Mouse (Mus musculus) left cerebral cortex, adult 8-10 months (tissue): ENCODE results near the gene Lsm4. TPM values are rescaled to one million over a fixed set of nuclear protein-coding genes. Genes with fewer than 3 reads are reported as not detected.

Source experiments
- DNase-seq, 2 experiments: peaks; one replicate each; pipeline ENCODE4 v3.0.0; 2022; ENCODE audit warnings: low spot score in 2 of 2
- total RNA-seq, 4 experiments: library from RNA; stranded (reverse); gene quantifications; 2 replicates each; pipeline ENCODE4 v1.2.4; 2022

Lsm4 gene
- total RNA-seq, 4 experiments from 2014 or later: 61.5 to 65.0 (median 63.0) TPM

DNA sequence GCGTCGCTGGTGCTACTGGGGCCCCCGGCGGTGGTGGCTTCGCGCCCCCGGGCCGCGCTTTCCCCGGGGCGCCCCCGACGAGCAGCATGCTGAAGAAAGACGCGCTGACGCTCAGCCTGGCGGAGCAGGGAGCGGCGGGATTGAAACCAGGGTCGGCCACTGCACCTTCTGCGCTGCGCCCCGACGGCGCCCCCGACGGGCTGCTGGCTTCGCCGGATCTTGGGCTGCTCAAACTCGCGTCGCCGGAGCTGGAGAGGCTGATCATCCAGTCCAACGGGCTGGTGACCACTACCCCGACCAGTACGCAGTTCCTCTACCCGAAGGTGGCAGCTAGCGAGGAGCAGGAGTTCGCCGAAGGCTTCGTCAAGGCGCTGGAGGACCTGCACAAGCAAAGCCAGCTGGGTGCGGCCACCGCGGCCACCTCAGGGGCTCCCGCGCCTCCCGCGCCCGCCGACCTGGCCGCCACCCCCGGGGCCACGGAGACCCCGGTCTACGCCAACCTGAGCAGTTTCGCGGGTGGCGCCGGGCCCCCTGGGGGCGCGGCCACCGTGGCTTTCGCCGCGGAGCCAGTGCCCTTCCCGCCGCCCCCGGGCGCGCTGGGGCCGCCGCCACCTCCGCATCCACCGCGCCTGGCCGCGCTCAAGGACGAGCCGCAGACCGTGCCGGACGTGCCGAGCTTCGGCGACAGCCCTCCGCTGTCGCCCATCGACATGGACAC is 26.2 kb downstream of the Lsm4 start:
- peak in 1 of 2 experiments; percentile 57 for DNase-seq

DNA sequence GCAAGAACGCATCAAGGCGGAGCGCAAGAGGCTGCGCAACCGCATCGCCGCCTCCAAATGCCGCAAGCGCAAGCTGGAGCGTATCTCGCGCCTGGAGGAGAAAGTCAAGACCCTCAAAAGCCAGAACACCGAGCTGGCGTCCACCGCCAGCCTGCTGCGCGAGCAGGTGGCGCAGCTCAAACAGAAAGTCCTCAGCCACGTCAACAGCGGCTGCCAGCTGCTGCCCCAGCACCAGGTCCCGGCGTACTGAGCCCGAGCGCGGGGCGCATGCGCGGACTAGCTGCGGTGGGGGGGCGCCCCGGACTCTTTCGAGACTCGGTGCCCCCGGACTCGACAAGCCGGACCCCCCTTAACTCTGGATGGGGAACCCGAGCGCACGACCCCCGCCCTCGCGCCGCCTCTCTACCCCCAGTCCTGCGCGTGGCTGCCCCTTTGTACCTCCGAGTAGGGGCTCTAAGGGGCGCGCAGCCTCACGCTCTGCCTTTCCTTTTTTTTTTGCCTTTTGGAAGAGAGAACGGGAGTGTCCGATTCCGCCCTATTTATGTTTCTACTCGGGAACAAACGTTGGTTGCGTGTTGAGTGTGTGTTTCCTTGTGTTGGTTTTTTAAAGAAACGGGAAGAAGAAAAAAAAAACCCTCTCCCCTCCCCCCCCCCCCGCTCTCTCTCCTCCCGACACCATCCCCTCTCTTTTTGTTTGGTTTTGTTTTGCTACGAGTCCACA is 26.9 kb downstream of the Lsm4 start:
- DNase-seq: peak; percentile 80

DNA sequence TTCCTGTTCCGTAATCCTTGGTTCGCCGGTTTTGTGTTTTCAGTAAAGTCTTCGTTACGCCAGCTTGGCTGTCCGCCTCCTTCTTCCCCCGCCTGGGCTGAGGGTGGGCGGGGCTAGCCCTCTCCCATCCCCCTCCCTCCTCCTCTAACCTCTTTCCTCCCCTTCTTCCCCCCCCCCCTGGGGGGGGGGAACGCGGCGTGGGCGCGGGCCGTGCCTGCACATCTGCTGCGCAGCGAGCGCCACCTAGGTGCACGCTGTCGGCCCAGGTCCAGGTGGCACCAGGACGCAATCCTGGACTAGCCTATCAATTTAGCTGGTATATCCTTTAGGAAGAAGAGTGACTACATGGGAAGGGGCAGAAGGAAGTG is 27.5 kb downstream of the Lsm4 start:
- DNase-seq: peak; percentile 74 to 89

DNA sequence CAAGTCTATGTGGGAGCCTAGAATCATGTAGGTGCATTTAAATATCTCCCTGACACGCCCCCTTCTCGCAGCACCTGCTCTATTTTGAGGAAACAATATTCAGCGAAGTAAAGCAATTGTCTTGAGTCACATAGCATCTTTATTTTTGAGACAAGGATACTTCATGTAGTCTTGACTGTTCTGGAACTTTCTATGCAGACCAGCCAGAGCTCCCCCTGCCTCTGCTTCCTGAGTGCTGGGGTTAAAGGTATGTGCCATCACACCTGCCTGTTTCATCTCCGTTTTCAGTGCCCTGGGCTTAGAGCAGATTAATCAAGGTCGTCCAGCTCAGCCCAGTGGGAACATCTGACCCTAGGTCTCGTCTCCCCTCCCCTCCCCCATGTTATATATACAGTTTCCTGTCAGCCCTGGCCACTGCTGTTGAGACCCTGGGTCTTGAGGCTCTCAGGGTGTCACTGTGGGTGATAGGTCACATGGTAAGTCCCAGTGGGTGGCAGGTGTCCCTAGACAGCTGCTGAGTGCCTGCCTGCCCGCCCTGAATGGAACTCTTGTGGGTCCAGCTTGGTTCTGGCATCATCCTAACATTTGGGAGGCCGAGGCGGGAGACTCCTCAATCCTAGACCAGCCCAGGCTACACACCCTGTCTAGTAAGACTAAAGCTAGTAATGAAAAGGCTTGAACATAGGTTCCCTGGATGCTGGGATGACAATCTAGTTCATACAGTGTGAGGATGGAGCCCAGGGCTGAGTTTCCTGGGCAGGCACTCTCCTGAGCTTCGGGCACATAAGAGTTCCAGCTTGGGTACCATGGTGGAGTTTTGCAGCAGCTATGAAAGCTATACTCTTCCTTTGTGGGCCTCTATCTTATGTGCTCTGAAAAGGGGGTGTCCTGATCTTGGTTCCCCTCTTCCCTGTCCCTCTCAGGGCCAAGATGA is 28.3 kb downstream of the Lsm4 start:
- no peak for DNase-seq

DNA sequence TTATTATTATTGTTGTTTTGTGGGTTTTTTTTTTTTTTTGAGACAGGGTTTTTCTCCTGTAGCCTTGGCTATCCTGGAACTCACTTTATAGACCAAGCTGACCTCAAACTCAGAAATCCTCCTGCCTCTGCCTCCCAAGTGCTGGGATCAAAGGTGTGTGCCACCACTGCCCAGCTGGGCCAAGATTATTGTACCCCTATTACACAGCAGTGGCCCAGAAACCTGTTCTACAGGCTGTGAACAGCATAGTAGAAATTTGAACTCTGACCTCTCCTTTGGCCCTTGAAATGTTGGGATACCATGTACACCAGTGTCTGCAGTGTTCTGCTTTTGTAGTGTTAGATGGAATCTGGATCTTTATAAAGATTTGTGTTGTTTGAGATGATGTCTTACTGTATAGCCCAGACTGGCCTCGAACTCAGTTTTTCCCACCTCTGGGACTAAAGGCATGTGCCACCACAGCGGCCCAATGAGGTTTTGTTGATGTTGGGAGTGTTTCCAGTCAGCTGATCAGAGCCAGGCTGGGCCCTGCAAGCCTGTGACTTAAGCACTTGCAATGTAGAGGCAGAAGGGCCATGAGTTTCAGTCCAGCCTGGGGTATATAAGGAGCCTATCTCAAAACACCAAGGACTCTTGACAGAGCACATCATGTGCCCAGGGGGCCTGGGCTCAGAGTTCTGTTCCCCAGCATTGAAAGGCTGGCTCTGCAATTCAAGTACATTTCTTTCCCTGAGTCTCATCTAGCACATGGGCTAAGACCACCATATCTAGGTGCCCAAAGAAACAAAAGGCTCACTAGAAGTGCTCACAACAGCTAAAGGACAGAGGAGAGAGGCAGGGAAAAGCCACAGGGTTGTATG is 29.2 kb downstream of the Lsm4 start:
- DNase-seq: no peak

DNA sequence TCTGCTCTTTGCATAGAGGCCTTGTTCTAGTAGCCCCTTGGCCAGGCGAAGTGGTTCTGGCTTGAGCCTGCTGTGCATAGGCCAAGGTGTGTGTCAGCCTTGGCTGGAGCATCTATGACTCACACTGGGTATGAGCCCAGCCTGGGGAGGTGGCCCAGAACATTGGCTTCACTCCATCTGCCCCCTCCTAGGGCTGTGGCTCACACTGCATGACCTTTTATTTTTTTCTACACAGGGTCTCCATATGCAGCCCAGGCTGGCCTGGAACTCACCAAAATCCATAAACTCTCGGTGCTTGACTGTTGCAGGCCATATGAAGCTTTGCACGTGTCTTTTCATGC is 29.8 kb downstream of the Lsm4 start:
- peak in 1 of 2 experiments; percentile 57 for DNase-seq

DNA sequence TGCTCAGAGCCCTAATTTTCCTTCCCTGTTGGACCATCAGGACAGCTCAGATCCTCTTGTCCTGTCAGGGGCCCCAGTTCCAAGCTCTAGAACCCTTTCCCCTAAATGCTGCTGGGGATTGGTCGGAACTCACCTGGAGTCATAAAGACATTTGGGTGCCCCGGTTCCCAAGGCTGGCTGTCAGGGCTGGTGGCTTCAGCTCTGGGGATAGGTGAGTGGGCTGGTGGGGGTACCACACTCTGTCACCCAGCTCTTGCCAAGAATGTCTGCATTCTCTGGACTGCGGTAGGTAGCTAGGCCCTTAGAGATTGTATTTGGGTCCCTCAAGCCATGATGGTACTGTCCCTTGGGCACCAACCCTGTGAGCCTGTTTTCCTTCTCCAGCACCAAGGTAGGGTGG is 30.2 kb downstream of the Lsm4 start, which contains the start of gene Iqcn:
Gene Iqcn, plus strand, starts transcription at position 171 of the 400 bp plus-strand sequence.
- no peak for DNase-seq

DNA sequence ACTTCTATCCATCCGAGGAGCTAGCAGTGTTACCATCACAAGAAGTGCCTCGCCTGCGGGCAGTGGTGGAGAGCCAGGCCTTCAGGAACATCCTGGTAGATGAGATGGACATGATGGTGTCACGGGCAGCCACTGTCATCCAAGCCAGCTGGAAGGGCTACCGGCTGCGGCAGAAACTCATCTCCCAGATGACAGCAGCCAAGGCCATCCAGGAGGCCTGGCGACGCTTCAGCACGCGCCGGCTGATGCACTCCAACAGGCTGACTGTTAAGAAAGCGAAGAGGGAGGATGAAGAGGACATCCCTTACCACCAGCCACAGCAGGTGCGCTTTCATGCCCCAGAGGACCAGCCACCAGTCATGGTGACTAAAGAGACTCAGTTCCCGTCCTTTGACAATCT is 35.2 kb downstream of the Lsm4 start:
- no peak for DNase-seq

DNA sequence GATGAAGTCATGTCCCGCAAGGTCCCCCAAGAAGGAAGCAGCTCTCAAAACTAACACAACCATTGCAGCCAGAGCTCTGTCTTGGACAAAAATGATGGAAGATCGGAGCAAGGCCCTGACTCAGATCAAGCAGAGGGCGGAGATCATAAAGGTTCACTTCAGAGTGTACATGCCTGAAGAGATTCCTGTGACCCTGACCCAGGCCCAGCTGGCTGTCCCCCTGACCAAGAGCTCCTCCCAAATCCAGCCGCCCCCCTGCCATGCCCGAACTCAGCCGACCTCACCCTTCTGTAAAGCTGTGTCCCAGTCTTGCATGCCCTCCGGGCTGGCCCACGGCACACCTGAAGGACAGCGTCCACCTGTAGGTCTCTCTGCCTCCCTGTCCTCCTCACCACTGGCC is 36.7 kb downstream of the Lsm4 start:
- no peak for DNase-seq

DNA sequence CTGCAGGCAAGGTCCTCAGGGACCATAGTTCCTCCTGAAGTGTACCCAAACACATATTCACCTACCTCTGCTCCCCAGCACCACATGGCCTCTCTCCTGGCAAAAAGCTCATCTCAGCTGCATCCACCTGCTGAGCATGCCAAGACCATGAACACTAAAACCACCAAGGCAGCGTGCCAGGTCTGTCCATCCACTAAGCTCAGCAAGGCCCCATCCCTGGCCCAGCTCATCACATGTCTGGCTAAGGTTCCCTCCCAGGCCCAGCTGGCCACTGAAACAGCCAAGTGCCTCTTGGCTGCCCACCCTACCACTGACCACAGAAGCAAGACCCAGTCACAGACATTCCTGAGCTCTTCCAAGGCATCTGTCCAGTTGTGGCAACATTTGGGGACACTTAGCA is 37.2 kb downstream of the Lsm4 start:
- no peak for DNase-seq

DNA sequence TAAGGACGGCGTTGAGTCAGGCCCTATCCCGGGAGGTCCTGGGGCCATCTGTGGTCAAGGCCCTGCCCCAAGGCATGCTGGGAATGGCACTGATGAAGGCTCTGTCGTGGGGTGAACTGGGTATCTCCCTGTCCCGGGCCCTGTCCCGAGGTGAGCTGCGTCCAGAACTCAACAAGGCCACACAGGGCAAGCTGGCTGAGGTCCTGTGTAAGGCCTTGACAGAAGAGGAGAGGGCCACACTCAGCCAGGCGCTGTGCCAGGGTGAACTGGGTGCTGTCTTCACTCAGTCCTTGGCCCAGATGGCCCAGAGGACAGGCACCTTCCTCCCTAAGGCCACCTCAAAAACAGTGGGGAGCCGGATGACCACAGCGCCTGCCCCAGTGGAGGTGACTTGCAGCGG is 38.0 kb downstream of the Lsm4 start:
- DNase-seq: no peak

DNA sequence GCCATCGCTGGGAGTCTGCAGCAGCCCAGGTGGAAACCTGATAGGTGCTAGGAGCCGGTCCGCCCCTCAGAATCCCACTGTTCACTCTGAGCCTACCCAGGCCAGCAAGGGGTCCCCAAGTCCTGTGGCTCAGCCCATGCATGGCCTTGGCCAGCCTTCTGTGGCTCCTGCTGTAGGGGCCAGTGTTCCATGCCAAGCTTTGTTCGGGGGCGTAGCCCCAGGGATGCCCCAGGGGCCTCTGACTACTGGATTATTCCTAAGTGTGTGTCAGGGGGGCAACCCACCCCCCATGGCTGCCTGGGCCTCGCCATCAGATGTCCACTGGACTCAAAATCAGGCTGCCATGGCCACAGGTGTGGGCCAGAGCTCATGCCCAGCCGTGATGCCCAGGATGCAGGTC is 40.9 kb downstream of the Lsm4 start:
- DNase-seq: no peak

DNA sequence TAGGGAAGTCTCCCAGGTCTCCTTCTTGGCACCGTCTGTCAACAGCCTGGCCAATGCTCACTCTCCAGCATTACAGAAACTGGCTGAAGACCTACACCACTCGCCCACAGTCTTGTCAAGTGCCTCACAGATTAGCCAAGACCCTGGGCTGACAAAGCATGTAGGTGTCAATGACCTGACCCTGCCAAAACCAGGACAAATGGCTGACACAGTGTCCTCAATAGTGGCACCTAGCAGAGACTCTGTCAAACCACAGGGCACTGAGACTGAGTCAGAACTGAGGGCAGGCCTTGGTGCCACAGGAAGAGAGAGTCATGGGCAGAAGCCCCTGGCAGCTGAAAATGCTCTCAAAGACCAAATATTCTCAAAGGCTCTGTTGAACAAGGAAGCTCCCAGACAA is 42.0 kb downstream of the Lsm4 start:
- no peak for DNase-seq

DNA sequence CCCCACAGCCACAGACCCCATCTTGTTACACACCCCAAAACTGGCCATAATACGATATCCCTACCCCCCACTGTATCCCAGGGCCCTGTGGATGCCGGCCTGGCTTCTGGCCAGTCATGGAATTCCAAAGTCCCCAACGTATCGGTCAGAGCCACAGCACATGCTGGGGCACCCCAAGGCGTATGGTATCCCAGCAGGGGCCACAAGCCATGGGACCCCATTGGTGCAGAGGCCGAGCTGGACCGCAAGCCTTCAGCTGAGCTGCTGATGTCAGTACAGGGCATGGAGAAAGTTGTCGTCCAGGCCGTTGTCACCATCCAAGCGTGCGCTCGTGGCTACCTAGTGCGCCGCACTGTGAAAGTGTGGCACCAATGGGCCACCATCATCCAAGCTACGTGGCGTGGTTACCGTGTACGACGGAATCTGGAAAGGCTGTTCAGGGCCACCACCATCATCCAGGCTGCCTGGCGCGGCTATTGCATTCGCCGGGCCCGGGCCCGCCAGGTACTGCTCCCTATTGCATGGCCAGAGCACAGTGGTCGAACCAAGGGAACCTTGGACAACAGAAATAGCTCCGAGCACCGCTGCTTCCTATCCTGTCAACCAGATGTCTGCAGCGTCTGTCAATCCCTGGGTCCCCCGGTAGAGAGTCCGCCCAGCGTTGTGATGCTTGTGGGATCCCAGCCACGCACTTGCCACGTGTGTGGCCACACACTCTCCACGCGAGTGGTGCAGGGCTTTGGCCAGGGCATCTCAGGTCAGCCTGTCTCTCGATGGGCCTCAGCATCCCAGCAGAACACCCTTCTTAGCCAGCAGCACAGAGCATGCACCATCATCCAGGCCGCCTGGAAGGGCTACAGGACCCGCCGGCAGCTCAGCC is 43.7 kb downstream of the Lsm4 start:
- no peak for DNase-seq

DNA sequence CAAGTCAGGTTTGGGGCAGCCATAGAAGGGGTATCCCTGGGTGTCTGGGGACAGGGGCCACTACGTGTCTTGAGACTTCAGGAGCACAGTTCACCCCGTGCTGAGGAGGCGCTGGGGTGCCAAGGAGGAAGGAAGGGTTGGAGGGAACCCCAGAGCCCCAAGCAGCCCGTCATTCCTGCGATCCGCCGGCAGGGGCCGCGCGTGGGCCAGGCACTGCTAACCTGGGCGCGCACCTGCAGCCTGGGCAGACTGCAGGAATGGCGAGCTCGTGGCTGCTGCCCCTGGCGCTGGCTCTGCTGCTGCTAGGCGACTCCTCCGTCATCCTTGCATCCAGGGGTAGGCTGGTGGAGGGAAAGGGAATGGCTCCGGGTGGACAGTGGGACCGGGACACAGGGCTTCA is 45.2 kb downstream of the Lsm4 start, which contains the start of gene Gm3336:
Gene Gm3336, plus strand, starts transcription at position 247 of the 400 bp plus-strand sequence.
- DNase-seq: peak in 1 of 2 experiments; percentile 48

DNA sequence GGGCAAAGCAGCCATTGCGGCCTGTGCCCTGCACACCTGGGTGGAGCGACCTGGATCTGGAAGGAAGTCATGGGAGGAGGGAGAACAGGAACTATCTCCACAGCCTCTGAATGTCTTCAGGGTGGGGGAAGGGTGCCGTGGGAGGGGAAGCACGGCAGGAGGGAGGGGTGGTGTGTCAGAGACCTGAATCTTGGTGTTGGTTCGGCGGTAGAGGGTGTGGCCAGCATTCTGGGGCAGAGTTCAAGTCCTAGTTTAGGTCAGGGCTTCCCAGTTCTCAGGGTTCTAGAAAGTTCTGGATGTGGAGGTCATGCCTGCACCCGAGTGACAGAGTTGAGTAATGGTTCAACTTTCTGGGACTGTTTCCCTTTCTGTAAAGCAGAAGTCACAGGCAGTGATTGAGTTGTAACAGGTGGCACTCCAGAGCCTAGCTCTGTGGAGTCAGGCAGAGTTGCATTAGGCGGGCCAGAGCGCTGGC is 46.8 kb downstream of the Lsm4 start:
- no peak for DNase-seq

DNA sequence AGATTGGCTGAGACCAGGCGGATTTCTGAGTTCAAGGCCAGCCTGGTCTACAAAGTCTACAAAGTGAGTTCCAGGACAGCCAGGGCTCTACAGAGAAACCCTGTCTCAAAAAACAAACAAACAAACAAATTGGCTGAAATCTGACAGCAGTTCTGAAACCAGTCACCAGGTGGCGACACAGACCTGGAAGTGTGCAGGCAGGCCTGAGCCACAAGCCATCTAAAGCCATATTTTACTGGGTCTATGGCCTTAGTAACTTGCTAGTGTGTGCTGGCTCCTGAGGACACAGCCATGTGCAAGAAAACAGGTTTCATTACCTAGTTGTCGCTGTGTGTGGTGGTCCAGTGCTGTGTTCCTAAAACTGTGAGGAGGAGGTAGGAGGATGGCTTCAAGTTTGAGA is 47.7 kb downstream of the Lsm4 start:
- peak in 1 of 2 experiments; percentile 86 for DNase-seq

DNA sequence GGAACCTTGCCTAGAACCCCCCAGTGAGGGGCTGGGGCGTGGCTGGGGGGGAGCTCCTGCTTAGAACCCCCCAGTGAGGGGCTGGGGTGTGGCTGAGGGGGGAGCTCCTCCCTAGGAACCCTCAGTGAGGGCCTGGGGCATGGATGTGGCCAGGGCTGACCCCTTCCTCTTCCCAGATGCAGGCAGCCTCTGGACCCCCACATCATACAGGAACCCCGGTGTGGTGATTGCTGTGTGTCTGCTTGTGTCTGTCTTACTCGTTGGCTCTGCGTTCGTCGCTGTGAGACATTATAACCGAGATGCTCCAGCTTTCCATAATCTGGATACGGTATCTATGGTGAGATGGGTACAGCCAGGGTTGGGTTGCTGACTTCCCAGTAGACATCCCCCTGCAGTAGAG is 48.6 kb downstream of the Lsm4 start:
- DNase-seq: no peak

DNA sequence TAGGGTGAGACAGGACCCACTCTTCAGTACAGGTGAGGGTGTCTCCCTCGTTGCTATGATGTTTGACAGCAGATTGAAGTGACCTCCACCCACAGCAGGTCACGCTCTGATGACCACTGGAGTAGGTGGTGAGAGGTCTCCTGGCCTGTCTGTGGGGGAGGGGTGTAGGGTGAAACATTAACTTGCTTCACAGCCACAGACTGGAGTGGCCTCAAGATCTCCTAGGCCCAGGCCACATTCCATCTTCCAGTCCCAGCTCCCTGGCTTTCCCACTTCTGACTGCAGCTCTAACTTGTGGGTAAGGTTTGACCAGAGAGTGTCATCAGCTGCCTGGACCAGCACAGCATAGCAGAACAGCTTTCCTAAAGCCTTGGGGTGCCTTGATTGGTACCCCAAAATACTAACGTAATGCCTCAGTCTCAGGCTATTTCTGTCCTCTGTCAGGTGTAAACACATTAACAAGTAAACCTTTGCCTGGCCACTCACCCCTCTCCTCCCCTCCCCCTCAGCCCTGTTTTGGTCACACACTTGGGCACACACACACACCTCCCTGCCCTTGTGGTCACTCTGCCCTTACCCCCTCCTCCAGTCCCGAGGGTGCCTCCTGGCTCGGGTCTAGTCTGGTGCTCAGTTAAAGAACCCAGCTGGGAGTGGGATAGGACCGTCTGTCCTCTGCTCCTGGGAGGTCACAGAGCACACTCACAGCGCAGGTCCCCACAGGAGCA is 50.6 kb downstream of the Lsm4 start, which contains the start of gene Pde4c:
Gene Pde4c, plus strand, starts transcription at position 235 of the 725 bp plus-strand sequence.
- no peak for DNase-seq
